Mouse (Mus musculus): ENCODE measurements around the gene Ryr3. TPM values are rescaled to one million over a fixed set of nuclear protein-coding genes. Genes with fewer than 3 reads are reported as not detected.
"Not testable (repeated sequence)": the region's sequence is repeated elsewhere in the genome, so short reads cannot be mapped to it uniquely, and the experiment has no call there.

Gene Ryr3
- polyA plus RNA-seq, 1 experiment from 2014 or later: 0.24 TPM

GRCm38 (mm10) chr2:113176337-113176736, 40.6 kb downstream of the Ryr3 start:
- Histone ChIP-seq H3K36me3 (no peaks in the 10 kb centered on the region), H3K4me1 (no peaks in the 10 kb centered on the region; the same call in 1 of the 2 replicates), H3K27me3 (ENCODE audit: low read depth, poor library complexity, severe bottlenecking) (no peaks in the 10 kb centered on the region), H3K27ac (no peak overlapping the region), H3K4me3 (no peak overlapping the region), H3K9me3 (replicated peaks) (no peaks in the 10 kb centered on the region)
- no peak for DNase-seq (ENCODE audit: low spot score)
- 88% methylated on average over 5 of the region's 5 CpGs for WGBS

DNA sequence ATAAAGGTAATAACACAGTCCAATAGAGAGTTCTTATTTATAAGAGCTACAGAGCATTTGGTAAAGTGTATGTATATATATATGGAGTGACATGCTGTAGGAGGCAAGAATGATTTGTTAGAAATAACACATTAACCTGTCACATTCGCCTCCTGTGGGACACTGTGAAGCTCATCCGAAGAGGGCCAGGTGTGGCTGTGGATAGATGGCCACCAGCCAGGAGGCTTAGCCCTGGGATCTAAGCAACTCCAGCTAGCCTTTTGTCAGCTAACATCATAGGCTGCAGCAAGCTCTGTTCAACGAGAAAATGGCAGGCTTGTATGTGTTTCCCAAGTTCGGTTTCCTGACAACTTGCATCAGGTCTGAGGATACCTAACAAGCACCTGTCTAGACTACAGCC, 48.8 kb downstream of the Ryr3 start:
- DNase-seq (ENCODE audit: low spot score): no peak
- H3K27ac ChIP-seq: no peak overlapping the region
- 95% methylated on average over 4 of the region's 4 CpGs for WGBS
- no peaks in the 10 kb centered on the region for H3K36me3 ChIP-seq
- no peaks in the 10 kb centered on the region for H3K27me3 ChIP-seq (ENCODE audit: low read depth, poor library complexity, severe bottlenecking)
- H3K4me1 ChIP-seq: no peaks in the 10 kb centered on the region
- H3K4me3 ChIP-seq: no peak overlapping the region
- H3K9me3 ChIP-seq (replicated peaks): no peaks in the 10 kb centered on the region

DNA sequence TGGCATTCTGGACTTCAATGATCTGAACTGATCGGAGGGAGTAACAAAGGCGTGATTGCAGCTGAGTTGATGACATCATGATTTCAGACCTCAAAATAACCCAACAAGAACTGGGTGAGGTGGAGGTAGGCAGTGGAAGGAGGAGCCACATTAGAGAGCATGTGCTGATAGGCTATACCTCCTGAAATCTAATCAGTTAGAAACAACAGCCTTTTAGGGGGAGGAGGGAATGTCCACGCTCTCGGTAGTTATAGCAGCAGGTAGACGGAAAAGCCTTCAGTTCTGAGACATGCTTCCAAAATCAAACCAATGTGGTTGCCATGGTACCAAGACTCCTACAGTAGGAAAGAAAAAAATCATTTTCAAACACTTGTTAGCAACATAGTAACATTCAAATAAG, 55.4 kb downstream of the Ryr3 start:
- DNase-seq (ENCODE audit: low spot score): no peak
- no peak overlapping the region for H3K27ac ChIP-seq
- no peak overlapping the region for H3K4me3 ChIP-seq
- no peaks in the 10 kb centered on the region for H3K4me1 ChIP-seq
- 91% methylated on average over 5 of the region's 5 CpGs for WGBS
- no peaks in the 10 kb centered on the region for H3K36me3 ChIP-seq
- H3K27me3 ChIP-seq (ENCODE audit: low read depth, poor library complexity, severe bottlenecking): no peaks in the 10 kb centered on the region
- H3K9me3 ChIP-seq (replicated peaks): no peaks in the 10 kb centered on the region

DNA sequence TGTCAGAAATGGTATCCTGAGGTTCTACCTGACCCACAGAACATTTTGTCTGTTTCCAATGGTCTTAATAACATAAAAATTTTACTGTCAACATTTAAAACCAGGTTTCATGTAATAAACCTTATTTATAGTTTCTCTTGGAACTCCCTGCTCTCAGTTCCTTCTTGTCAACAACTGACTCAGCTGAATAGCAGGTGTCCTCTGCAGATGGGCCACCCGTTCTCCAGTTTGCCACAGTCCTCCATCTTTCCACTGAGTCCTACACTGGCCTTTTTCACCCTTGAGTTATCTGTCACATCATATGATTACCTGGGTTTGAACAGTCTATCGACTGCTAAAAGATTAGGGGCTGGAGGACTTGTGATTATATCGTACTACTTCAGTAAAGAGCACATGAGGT, 79.1 kb downstream of the Ryr3 start:
- Histone ChIP-seq H3K4me3 (no peak overlapping the region), H3K27ac (no peak overlapping the region), H3K36me3 (no peaks in the 10 kb centered on the region), H3K9me3 (replicated peaks) (no peaks in the 10 kb centered on the region), H3K27me3 (ENCODE audit: low read depth, poor library complexity, severe bottlenecking) (no peaks in the 10 kb centered on the region), H3K4me1 (no peaks in the 10 kb centered on the region)
- 87% methylated on average over 3 of the region's 3 CpGs for WGBS
- no peak for DNase-seq (ENCODE audit: low spot score)

DNA sequence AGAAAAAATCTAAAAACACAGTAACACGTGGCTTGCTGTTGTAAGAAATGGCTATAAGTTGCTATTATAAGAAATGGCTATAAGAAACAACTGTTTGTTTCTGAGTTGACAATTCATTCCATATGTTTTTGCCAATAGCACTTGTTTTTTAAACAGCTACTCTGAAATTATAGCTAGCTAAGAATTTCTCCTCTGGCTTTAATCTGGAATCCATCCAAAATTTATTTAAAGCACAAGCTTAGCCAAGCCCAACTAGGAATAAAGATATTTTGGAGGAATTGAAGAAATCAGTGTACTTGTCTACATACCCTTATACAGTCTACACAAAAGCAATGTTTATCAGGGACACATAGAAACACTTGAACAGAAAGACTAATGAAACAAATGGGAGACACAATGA, 93.4 kb downstream of the Ryr3 start:
- Histone ChIP-seq H3K36me3 (no peaks in the 10 kb centered on the region), H3K9me3 (replicated peaks) (no peaks in the 10 kb centered on the region), H3K4me3 (no peak overlapping the region), H3K27ac (no peak overlapping the region), H3K27me3 (ENCODE audit: low read depth, poor library complexity, severe bottlenecking) (no peaks in the 10 kb centered on the region), H3K4me1 (no peaks in the 10 kb centered on the region)
- no peak for DNase-seq (ENCODE audit: low spot score)
- WGBS: 75% methylated on average over 1 of the region's 1 CpGs

- H3K27ac ChIP-seq: no peak overlapping the region
- 50% methylated on average over 1 of the region's 1 CpGs for WGBS
- H3K36me3 ChIP-seq: no peaks in the 10 kb centered on the region
- no peaks in the 10 kb centered on the region for H3K4me1 ChIP-seq
- no peaks in the 10 kb centered on the region for H3K27me3 ChIP-seq (ENCODE audit: low read depth, poor library complexity, severe bottlenecking)
- no peaks in the 10 kb centered on the region for H3K9me3 ChIP-seq (replicated peaks)
- no peak overlapping the region for H3K4me3 ChIP-seq
- DNase-seq (ENCODE audit: low spot score): no peak
Observed at GRCm38 (mm10) chr2:113119080-113119479, 97.8 kb downstream of the Ryr3 start.

GRCm38 (mm10) chr2:113116788-113117187, 100.1 kb downstream of the Ryr3 start:
- WGBS: 91% methylated on average over 2 of the region's 2 CpGs
- no peak for DNase-seq (ENCODE audit: low spot score)
- Histone ChIP-seq H3K4me3 (no peak overlapping the region), H3K27ac (no peak overlapping the region), H3K36me3 (no peaks in the 10 kb centered on the region), H3K27me3 (ENCODE audit: low read depth, poor library complexity, severe bottlenecking) (no peaks in the 10 kb centered on the region), H3K4me1 (no peaks in the 10 kb centered on the region), H3K9me3 (replicated peaks) (no peaks in the 10 kb centered on the region)

- H3K36me3 ChIP-seq: no peaks in the 10 kb centered on the region
- H3K4me3 ChIP-seq: no peak overlapping the region
- H3K27ac ChIP-seq: no peak overlapping the region
- no peaks in the 10 kb centered on the region for H3K4me1 ChIP-seq
- DNase-seq (ENCODE audit: low spot score): no peak
- H3K27me3 ChIP-seq (ENCODE audit: low read depth, poor library complexity, severe bottlenecking): no peaks in the 10 kb centered on the region
- 91% methylated on average over 4 of the region's 4 CpGs for WGBS
- no peaks in the 10 kb centered on the region for H3K9me3 ChIP-seq (replicated peaks)
Observed at GRCm38 (mm10) chr2:113115897-113116283, 101.0 kb downstream of the Ryr3 start.

GRCm38 (mm10) chr2:113115248-113115896, 101.5 kb downstream of the Ryr3 start:
- 84% methylated on average over 4 of the region's 4 CpGs for WGBS
- H3K4me1 ChIP-seq: no peaks in the 10 kb centered on the region
- no peaks in the 10 kb centered on the region for H3K9me3 ChIP-seq (replicated peaks)
- no peaks in the 10 kb centered on the region for H3K27me3 ChIP-seq (ENCODE audit: low read depth, poor library complexity, severe bottlenecking)
- no peak overlapping the region for H3K27ac ChIP-seq
- H3K36me3 ChIP-seq: no peaks in the 10 kb centered on the region
- H3K4me3 ChIP-seq: no peak overlapping the region
- no peak for DNase-seq (ENCODE audit: low spot score)

DNA sequence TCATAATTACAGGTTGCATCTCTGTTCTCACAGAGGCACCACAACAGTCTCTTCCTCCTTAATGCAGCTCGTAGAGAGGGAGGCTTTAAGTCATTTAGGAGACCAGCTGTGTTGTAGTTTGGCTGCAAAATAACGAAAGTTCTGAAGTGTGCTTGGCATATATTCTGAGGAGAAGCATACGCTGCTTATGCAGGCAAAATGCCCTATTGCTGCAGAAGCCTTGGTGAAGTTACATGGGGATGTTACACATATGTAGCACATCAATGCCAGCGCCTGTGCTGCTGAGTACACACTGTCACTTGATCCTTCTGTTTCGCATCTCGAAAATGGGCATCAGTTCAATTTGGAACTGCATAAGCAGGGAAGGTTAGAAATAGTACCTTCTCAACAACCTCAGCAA, 112.3 kb downstream of the Ryr3 start:
- Histone ChIP-seq H3K4me3 (no peak overlapping the region), H3K27ac (no peak overlapping the region), H3K36me3 (no peaks in the 10 kb centered on the region), H3K4me1 (no peaks in the 10 kb centered on the region), H3K27me3 (ENCODE audit: low read depth, poor library complexity, severe bottlenecking) (no peaks in the 10 kb centered on the region), H3K9me3 (replicated peaks) (no peaks in the 10 kb centered on the region)
- 93% methylated on average over 6 of the region's 6 CpGs for WGBS
- no peak for DNase-seq (ENCODE audit: low spot score)

GRCm38 (mm10) chr2:113095184-113095583, 121.7 kb downstream of the Ryr3 start:
- Histone ChIP-seq H3K4me1 (no peaks in the 10 kb centered on the region), H3K9me3 (replicated peaks) (no peaks in the 10 kb centered on the region), H3K36me3 (no peaks in the 10 kb centered on the region), H3K27me3 (ENCODE audit: low read depth, poor library complexity, severe bottlenecking) (no peaks in the 10 kb centered on the region), H3K4me3 (no peak overlapping the region), H3K27ac (no peak overlapping the region)
- WGBS: 85% methylated on average over 4 of the region's 4 CpGs
- DNase-seq (ENCODE audit: low spot score): no peak

DNA sequence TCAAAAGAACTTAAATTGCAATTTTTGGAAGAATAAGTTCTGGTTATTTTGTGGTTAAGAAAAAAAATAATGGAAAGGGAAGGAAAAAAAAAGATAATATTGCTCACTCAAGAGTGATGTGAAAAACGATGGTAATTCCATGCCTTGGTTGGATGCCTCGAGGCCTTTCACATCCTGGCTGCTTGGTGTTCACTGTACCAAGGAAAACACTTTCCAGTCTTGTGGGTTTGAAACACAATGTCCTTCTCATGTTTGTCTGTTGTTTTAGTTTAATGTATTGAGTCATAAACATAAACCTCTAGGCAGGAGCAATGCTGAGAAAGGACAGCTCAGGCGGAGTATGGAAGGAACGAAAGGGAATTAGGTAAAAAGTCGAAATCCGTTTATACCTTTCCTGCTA, 122.8 kb downstream of the Ryr3 start:
- 95% methylated on average over 6 of the region's 6 CpGs for WGBS
- no peaks in the 10 kb centered on the region for H3K9me3 ChIP-seq (replicated peaks)
- H3K4me3 ChIP-seq: no peak overlapping the region
- H3K36me3 ChIP-seq: no peaks in the 10 kb centered on the region
- H3K27me3 ChIP-seq (ENCODE audit: low read depth, poor library complexity, severe bottlenecking): no peaks in the 10 kb centered on the region
- no peaks in the 10 kb centered on the region for H3K4me1 ChIP-seq
- no peak overlapping the region for H3K27ac ChIP-seq
- DNase-seq (ENCODE audit: low spot score): no peak

DNA sequence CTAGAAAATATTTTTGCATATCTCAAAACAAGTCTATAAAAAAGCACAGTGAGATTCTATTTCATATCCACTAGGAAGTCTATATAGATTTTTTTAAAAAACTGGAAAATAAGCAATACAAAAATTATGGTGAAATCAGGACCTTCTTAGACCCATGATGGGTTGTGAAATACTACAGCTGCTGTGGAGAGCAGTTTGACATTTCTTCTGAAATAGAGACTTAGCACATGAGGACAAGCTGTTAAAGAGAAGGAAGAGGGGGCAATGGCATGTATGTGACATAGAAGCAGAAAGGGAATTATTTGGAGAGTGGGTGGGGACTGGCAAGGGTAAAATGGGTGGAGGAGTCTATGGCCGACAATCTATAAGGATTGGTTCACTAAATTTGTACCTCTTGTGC, 124.1 kb downstream of the Ryr3 start:
- no peak overlapping the region for H3K27ac ChIP-seq
- H3K27me3 ChIP-seq (ENCODE audit: low read depth, poor library complexity, severe bottlenecking): no peaks in the 10 kb centered on the region
- H3K9me3 ChIP-seq (replicated peaks): no peaks in the 10 kb centered on the region
- H3K4me1 ChIP-seq: no peaks in the 10 kb centered on the region
- H3K4me3 ChIP-seq: no peak overlapping the region
- no peak for DNase-seq (ENCODE audit: low spot score)
- WGBS: 85% methylated on average over 1 of the region's 1 CpGs
- no peaks in the 10 kb centered on the region for H3K36me3 ChIP-seq

DNA sequence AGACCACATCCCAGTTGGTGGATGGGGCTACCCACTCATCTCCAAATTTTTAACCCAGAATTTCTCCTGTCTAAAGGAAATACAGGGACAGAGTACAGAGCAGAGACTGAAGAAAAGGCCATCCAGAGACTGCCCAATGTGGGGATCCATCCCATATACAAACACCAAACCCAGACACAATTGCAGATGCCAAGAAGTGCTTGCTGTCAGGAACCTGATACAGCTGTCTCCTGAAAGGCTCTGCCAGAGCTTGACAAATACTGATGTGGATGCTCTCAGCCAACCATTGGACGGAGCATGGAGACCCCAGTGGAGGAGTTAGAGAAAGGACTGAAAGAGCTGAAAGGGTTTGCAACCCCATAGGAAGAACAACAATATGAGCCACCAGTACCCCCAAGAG, 125.6 kb downstream of the Ryr3 start:
- not testable (repeated sequence) for H3K9me3 ChIP-seq (replicated peaks); H3K27me3 ChIP-seq (ENCODE audit: low read depth, poor library complexity, severe bottlenecking); H3K27ac ChIP-seq; DNase-seq (ENCODE audit: low spot score); H3K4me3 ChIP-seq; H3K36me3 ChIP-seq; H3K4me1 ChIP-seq
- 75% methylated on average over 1 of the region's 1 CpGs for WGBS
